Comparison of ENCODE assay signal across 7 mouse cellular contexts in the genomic region with DNA sequence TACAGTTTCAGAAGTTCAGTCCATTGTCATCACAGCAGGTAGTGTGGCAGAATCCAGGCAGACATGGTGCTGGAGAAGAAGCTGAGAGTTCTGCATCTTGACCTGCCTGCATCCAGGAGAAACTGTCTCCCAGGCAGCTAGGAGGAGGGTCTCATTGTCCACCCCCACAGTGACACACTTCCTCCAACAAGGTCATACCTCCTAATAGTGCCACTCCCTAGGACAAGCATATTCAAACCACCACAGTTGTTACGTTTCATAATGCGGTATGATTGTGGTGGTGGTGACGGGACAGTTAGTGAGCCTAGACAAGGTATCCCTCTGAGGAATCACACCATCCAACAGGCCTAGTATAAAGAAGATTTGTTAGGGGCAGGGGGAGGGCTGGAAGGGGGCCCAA. TPM values are rescaled to one million over a fixed set of nuclear protein-coding genes. Genes with fewer than 3 reads are reported as not detected.
DNase-seq lines count a peak whose midpoint lies in the region; ATAC-seq and TF ChIP-seq lines count a peak whose summit lies in the region.
"Not testable (repeated sequence)": the region's sequence is repeated elsewhere in the genome, so short reads cannot be mapped to it uniquely, and the experiment has no call there.

A gene (plus strand): TSS at position 301 of the 400 bp plus-strand sequence.

- TF ChIP-seq CTCF in bone marrow macrophage, adult 2 months (IDR thresholded peaks at IDR 0.05; ENCODE audit: low read depth, low read length); liver, embryonic 14.5 days (IDR thresholded peaks at IDR 0.05; ENCODE audit: low read depth): not testable (repeated sequence)

- H3K36me3 ChIP-seq in forebrain, embryonic 14.5 days (ENCODE audit: control insufficient read depth, insufficient read depth, low read length); heart, embryonic 11.5 days (ENCODE audit: control insufficient read depth, insufficient read depth, low read length); hindbrain, embryonic 16.5 days (ENCODE audit: control insufficient read depth, insufficient read depth, low read length); liver, embryonic 14.5 days (replicated peaks; ENCODE audit: control insufficient read depth, insufficient read depth, low read depth): not testable (repeated sequence)

- not testable (repeated sequence) for H3K4me3 ChIP-seq in bone marrow macrophage, adult 2 months (ENCODE audit: insufficient read depth, low read length); forebrain, embryonic 14.5 days (ENCODE audit: low read depth, low read length); heart, embryonic 11.5 days (ENCODE audit: low read depth, low read length); hindbrain, embryonic 16.5 days (ENCODE audit: low read length); liver, embryonic 14.5 days (ENCODE audit: insufficient read depth in 1 of 2, low read depth in 2 of 2, low read length in 2 of 2)

- DNase-seq in forebrain, embryonic 14.5 days (ENCODE audit: low spot score); layer of hippocampus, postnatal 36 days; liver, embryonic 14.5 days (ENCODE audit: low read depth in 3 of 3, low spot score in 3 of 3): not testable (repeated sequence)

- H3K9me3 ChIP-seq in forebrain, embryonic 14.5 days (replicated peaks; ENCODE audit: control insufficient read depth, low read length); heart, embryonic 11.5 days (replicated peaks; ENCODE audit: control insufficient read depth, low read length); hindbrain, embryonic 16.5 days (ENCODE audit: control insufficient read depth, low read length); liver, embryonic 14.5 days (ENCODE audit: control insufficient read depth, low read length): not testable (repeated sequence)

- TF ChIP-seq POLR2A in bone marrow macrophage, adult 2 months (IDR thresholded peaks at IDR 0.05; ENCODE audit: borderline replicate concordance, low read depth, low read length): not testable (repeated sequence)

- not testable (repeated sequence) for H3K9ac ChIP-seq in forebrain, embryonic 14.5 days (ENCODE audit: low read length); heart, embryonic 11.5 days (ENCODE audit: low read depth, low read length); hindbrain, embryonic 16.5 days (ENCODE audit: low read depth, low read length); liver, embryonic 14.5 days (replicated peaks)

- not testable (repeated sequence) for TF ChIP-seq EP300 in liver, embryonic 14.5 days (IDR thresholded peaks at IDR 0.05; ENCODE audit: low read depth)

- not testable (repeated sequence) for H3K27me3 ChIP-seq in forebrain, embryonic 14.5 days (replicated peaks; ENCODE audit: control insufficient read depth, insufficient read depth, low read length); heart, embryonic 11.5 days (ENCODE audit: control insufficient read depth, insufficient read depth, low read length); hindbrain, embryonic 16.5 days (replicated peaks; ENCODE audit: control insufficient read depth, insufficient read depth, low read length); liver, embryonic 14.5 days (ENCODE audit: control insufficient read depth, insufficient read depth, low read length)

- not testable (repeated sequence) for H3K4me2 ChIP-seq in forebrain, embryonic 14.5 days (ENCODE audit: low read length); heart, embryonic 11.5 days; hindbrain, embryonic 16.5 days (ENCODE audit: low read length); liver, embryonic 14.5 days (ENCODE audit: low read depth)

- not testable (repeated sequence) for H3K27ac ChIP-seq in bone marrow macrophage, adult 2 months (ENCODE audit: insufficient read depth, low read depth, low read length); forebrain, embryonic 14.5 days (ENCODE audit: low read depth, low read length); heart, embryonic 11.5 days (ENCODE audit: low read depth, low read length); hindbrain, embryonic 16.5 days (ENCODE audit: low read depth, low read length); liver, embryonic 14.5 days

- not testable (repeated sequence) for ATAC-seq in forebrain, embryonic 14.5 days; heart, embryonic 11.5 days (replicated peaks; ENCODE audit: insufficient number of reproducible peaks, low FRiP score, low TSS enrichment); hindbrain, embryonic 16.5 days; liver, embryonic 14.5 days (ENCODE audit: insufficient read depth); monocyte, adult 5-6 weeks (replicated peaks; ENCODE audit: insufficient number of reproducible peaks, low FRiP score, low TSS enrichment, poor library complexity, severe bottlenecking)

- WGBS in forebrain, embryonic 14.5 days: 95% methylated on average over 3 of the region's 3 CpGs
- WGBS in heart, embryonic 11.5 days (ENCODE audit: insufficient replicate concordance): 75% methylated on average over 3 of the region's 3 CpGs
- WGBS in hindbrain, embryonic 16.5 days: 90% methylated on average over 3 of the region's 3 CpGs
- WGBS in liver, embryonic 14.5 days (ENCODE audit: insufficient replicate concordance): 76% methylated on average over 3 of the region's 3 CpGs

- H3K4me1 ChIP-seq in bone marrow macrophage, adult 2 months (ENCODE audit: control insufficient read depth, insufficient read depth, low read length); forebrain, embryonic 14.5 days (ENCODE audit: control insufficient read depth, insufficient read depth, low read length); heart, embryonic 11.5 days (ENCODE audit: control insufficient read depth, insufficient read depth, low read length); hindbrain, embryonic 16.5 days (ENCODE audit: control insufficient read depth, insufficient read depth, low read depth, low read length); liver, embryonic 14.5 days (replicated peaks; ENCODE audit: control insufficient read depth in 2 of 2, insufficient read depth in 2 of 2, low read length in 1 of 2): not testable (repeated sequence)

RNA-seq across cellular contexts. Expression of the gene that starts here (rescaled TPM):
- 15.9 and 17.1 TPM in 2 replicates for polyA plus RNA-seq in bone marrow macrophage, adult 2 months (2012; ENCODE audit: insufficient read depth, insufficient read length, missing spikeins)
- polyA plus RNA-seq in forebrain, embryonic 14.5 days (2014; fragmentation: Nextera tagmentation; extraction: Ambion mirVana): 35.6 and 38.7 TPM in 2 replicates
- 67.8 and 80.9 TPM in 2 replicates for polyA plus RNA-seq in heart, embryonic 11.5 days (2014; fragmentation: Nextera tagmentation; extraction: Ambion mirVana)
- polyA plus RNA-seq in hindbrain, embryonic 16.5 days (2015; fragmentation: Nextera tagmentation; extraction: Ambion mirVana): 35.6 and 41.6 TPM in 2 replicates
- total RNA-seq in layer of hippocampus, postnatal 36 days (2021): 10 to 100 TPM; 16.2 to 22.9 TPM
- 49.2 and 66.5 TPM in 2 replicates for polyA plus RNA-seq in liver, embryonic 14.5 days (2012; rRNA removed)
- polyA plus RNA-seq in liver, embryonic 14.5 days (2014; fragmentation: Nextera tagmentation; extraction: Ambion mirVana): 166 and 171 TPM in 2 replicates
- 6.2 to 42.4 TPM (median 34.1 TPM) in 3 replicates for total RNA-seq in monocyte, adult 5-6 weeks (2017)
